10 mouse cellular contexts compared by ENCODE assay signal in the genomic region with DNA sequence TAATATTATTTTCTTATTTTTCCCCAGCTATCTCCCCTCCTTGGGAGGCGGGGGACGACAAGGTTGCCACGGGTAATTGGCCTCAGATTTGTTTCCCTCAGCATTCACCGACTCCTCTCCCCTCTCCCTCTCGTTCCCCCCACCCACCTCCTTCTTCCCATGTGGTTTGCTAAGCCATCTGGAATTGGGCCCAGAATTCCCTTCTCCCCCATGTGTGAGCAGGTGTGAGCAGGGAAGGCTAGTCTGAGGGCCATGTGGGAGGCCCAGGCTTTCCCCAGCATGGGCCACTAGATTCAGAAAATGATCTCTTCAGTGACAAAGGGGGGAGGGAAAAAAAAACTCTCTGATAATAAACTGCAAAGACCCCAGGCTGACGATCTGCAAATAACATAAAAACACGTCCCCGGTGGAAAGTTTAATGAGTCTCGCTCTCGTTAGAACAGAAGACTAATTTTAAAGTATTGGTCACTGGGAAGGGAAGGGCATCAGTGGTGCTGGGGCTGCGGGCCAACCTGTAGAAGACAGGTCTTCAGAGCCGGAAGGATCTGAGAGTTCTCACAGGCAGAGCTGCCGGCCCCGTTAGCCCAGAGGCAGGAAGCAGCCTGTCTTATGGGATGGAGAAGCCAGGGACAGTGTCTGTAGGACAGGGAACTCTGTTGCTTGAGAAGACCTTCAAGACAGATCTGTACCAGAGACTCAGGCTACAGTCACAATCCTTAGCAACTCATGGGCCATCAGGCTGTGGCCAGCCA.
DNase-seq lines count a peak whose midpoint lies in the region; ATAC-seq and TF ChIP-seq lines count a peak whose summit lies in the region.
"Had no signal": no experiment of that assay in that cellular context is flagged by ENCODE, and none has a peak within 500 bp of the region (broad histone marks: within the 10 kb centered on the region; RNA-seq: fewer than 3 reads in every experiment).

No protein-coding gene starts in this region.

- 29% methylated on average over 14 of the region's 14 CpGs for WGBS in kidney, embryonic 15.5 days
- 54% methylated on average over 14 of the region's 14 CpGs for WGBS in forebrain, embryonic 11.5 days
- 27% methylated on average over 14 of the region's 14 CpGs for WGBS in limb, embryonic 12.5 days

- peaks cover 36% of the 10 kb centered on the region for H3K27me3 ChIP-seq in kidney, embryonic 15.5 days
- no peaks in the 10 kb centered on the region for H3K27me3 ChIP-seq in forebrain, embryonic 11.5 days (ENCODE audit: control insufficient read depth, insufficient read depth, low read length)
- peaks cover 20% of the 10 kb centered on the region for H3K27me3 ChIP-seq in limb, embryonic 12.5 days

- H3K36me3 ChIP-seq in kidney, embryonic 15.5 days, result no peaks in the 10 kb centered on the region
- no peaks in the 10 kb centered on the region for H3K36me3 ChIP-seq in forebrain, embryonic 11.5 days (ENCODE audit: control insufficient read depth, insufficient read depth, low read length)
- H3K36me3 ChIP-seq in limb, embryonic 12.5 days, result no peaks in the 10 kb centered on the region

- no peak overlapping the region for H3K27ac ChIP-seq in kidney, embryonic 15.5 days
- peak overlapping the region; percentile 50 for H3K27ac ChIP-seq in forebrain, embryonic 11.5 days (ENCODE audit: low read depth, low read length)
- 0 out of 2 replicates have a peak overlapping the region, but pooled peaks have one; percentile 14 for H3K27ac ChIP-seq in limb, embryonic 12.5 days
- H3K27ac ChIP-seq in gastrocnemius, adult 2 months, result no peak overlapping the region

- no peaks in the 10 kb centered on the region for H3K9me3 ChIP-seq in kidney, embryonic 15.5 days (replicated peaks)
- no peaks in the 10 kb centered on the region for H3K9me3 ChIP-seq in forebrain, embryonic 11.5 days (ENCODE audit: control insufficient read depth, low read length)
- no peaks in the 10 kb centered on the region for H3K9me3 ChIP-seq in limb, embryonic 12.5 days
- H3K9me3 ChIP-seq: megakaryocyte, embryonic 14.5 days had no signal

- no peak for TF ChIP-seq CTCF in brain, embryonic 14.5 days (IDR thresholded peaks at IDR 0.05; ENCODE audit: borderline replicate concordance, extremely low read depth, insufficient read depth, insufficient read length)
- TF ChIP-seq CTCF in gastrocnemius, adult 2 months (IDR thresholded peaks at IDR 0.05), result no peak

- no peak overlapping the region for H3K4me3 ChIP-seq in kidney, embryonic 15.5 days (replicated peaks)
- no peak overlapping the region for H3K4me3 ChIP-seq in forebrain, embryonic 11.5 days (ENCODE audit: low read depth, low read length)
- no peak overlapping the region for H3K4me3 ChIP-seq in limb, embryonic 12.5 days (replicated peaks)
- no peak overlapping the region for H3K4me3 ChIP-seq in gastrocnemius, adult 2 months
- H3K4me3 ChIP-seq: megakaryocyte, embryonic 14.5 days had no signal

- no peak for DNase-seq in kidney, adult 9 months
- DNase-seq in brain, embryonic 14.5 days (ENCODE audit: low read depth), result peak; percentile 96
- DNase-seq in forebrain, embryonic 11.5 days (ENCODE audit: low spot score), result no peak
- no peak for DNase-seq in gastrocnemius, postnatal 10 days
- DNase-seq in gastrocnemius, adult 2 months, result no peak
- DNase-seq: adrenal gland, adult 2 months had no signal

- intact Hi-C loops in gastrocnemius, adult 2 months (cut with DNase I), result no loop called here

- no peak overlapping the region for H3K9ac ChIP-seq in kidney, embryonic 15.5 days
- no peak overlapping the region for H3K9ac ChIP-seq in forebrain, embryonic 11.5 days (ENCODE audit: low read length)
- H3K9ac ChIP-seq in limb, embryonic 12.5 days (replicated peaks), result no peak overlapping the region

- 0 out of 2 replicates have a peak, but pooled peaks have one; percentile 29 for ATAC-seq in kidney, embryonic 15.5 days (replicated peaks; ENCODE audit: low FRiP score)
- ATAC-seq in forebrain, embryonic 11.5 days (replicated peaks; ENCODE audit: low FRiP score), result no peak
- ATAC-seq in limb, embryonic 12.5 days (ENCODE audit: insufficient number of reproducible peaks, insufficient read depth, low FRiP score, low TSS enrichment, low read depth), result peak; percentile 64; the same call in 1 of the 2 replicates
- no peak for ATAC-seq in monocyte, adult 5-6 weeks (replicated peaks; ENCODE audit: insufficient number of reproducible peaks, low FRiP score, low TSS enrichment, poor library complexity, severe bottlenecking)

- peaks cover 18% of the 10 kb centered on the region for H3K4me1 ChIP-seq in kidney, embryonic 15.5 days
- peaks cover 16% of the 10 kb centered on the region; the same call in 1 of the 2 replicates for H3K4me1 ChIP-seq in forebrain, embryonic 11.5 days (replicated peaks; ENCODE audit: control insufficient read depth, insufficient read depth, low read length)
- peaks cover 31% of the 10 kb centered on the region for H3K4me1 ChIP-seq in limb, embryonic 12.5 days (replicated peaks)
- H3K4me1 ChIP-seq: megakaryocyte, embryonic 14.5 days had no signal

- TF ChIP-seq POLR2A in brain, embryonic 14.5 days (IDR thresholded peaks at IDR 0.05; ENCODE audit: borderline replicate concordance, extremely low read depth, insufficient read depth, insufficient read length, poor library complexity, severe bottlenecking), result no peak

- no peak overlapping the region for H3K4me2 ChIP-seq in kidney, embryonic 15.5 days
- H3K4me2 ChIP-seq in forebrain, embryonic 11.5 days (ENCODE audit: low read depth, low read length, severe bottlenecking), result no peak overlapping the region
- H3K4me2 ChIP-seq in limb, embryonic 12.5 days, result peak overlapping the region; percentile 28

Comparison
In these comparisons a context has a peak if more than half of its experiments do, and no peak if none do; other contexts are left out.
1. ATAC-seq: peak in kidney, embryonic 15.5 days (single experiment) and limb, embryonic 12.5 days (single experiment); none in forebrain, embryonic 11.5 days (single experiment) and monocyte, adult 5-6 weeks (single experiment).
2. H3K27ac ChIP-seq: peak in forebrain, embryonic 11.5 days (single experiment) and limb, embryonic 12.5 days (single experiment); none in kidney, embryonic 15.5 days (single experiment) and gastrocnemius, adult 2 months (single experiment).